37 mouse cellular contexts compared by ENCODE assay signal in genomic region chr13:56305058-56305457, GRCm38 (mm10). TPM values are rescaled to one million over a fixed set of nuclear protein-coding genes. Genes with fewer than 3 reads are reported as not detected.
DNase-seq lines count a peak whose midpoint lies in the region; ATAC-seq and TF ChIP-seq lines count a peak whose summit lies in the region.
"Had no signal": no experiment of that assay in that cellular context is flagged by ENCODE, and none has a peak within 500 bp of the region (broad histone marks: within the 10 kb centered on the region; RNA-seq: fewer than 3 reads in every experiment).

No protein-coding gene starts in this region.

- 0 out of 2 replicates have a peak overlapping the region, but pooled peaks have one; percentile 3 for H3K27ac ChIP-seq in midbrain, postnatal 0 days (ENCODE audit: low read depth, low read length)
- no peak overlapping the region for H3K27ac ChIP-seq in midbrain, embryonic 16.5 days (ENCODE audit: low read length)
- H3K27ac ChIP-seq in embryonic fibroblast, embryonic 13.5 days (ENCODE audit: insufficient read depth, low read length), result peak overlapping the region; percentile 34; the same call in 1 of the 2 replicates
- peak overlapping the region; percentile 83 for H3K27ac ChIP-seq in limb, embryonic 13.5 days
- H3K27ac ChIP-seq in heart, embryonic 10.5 days, result no peak overlapping the region
- H3K27ac ChIP-seq: forebrain, embryonic 10.5 days; forebrain, embryonic 15.5 days; hindbrain, embryonic 13.5 days; liver, embryonic 15.5 days; lung, embryonic 15.5 days; midbrain, embryonic 10.5 days; midbrain, embryonic 15.5 days; neural tube, embryonic 12.5 days had no signal

- H3K4me1 ChIP-seq in midbrain, postnatal 0 days (ENCODE audit: insufficient read depth, low read length), result peaks cover 2% of the 10 kb centered on the region; the same call in 1 of the 2 replicates
- no peaks in the 10 kb centered on the region for H3K4me1 ChIP-seq in midbrain, embryonic 16.5 days (ENCODE audit: control insufficient read depth, insufficient read depth, low read length)
- H3K4me1 ChIP-seq in embryonic fibroblast, embryonic 13.5 days (ENCODE audit: control insufficient read depth, insufficient read depth, low read length), result peaks cover 4% of the 10 kb centered on the region; the same call in 1 of the 2 replicates
- H3K4me1 ChIP-seq in limb, embryonic 13.5 days, result peaks cover 48% of the 10 kb centered on the region
- peaks cover 12% of the 10 kb centered on the region for H3K4me1 ChIP-seq in heart, embryonic 10.5 days
- H3K4me1 ChIP-seq: liver, embryonic 15.5 days; midbrain, embryonic 15.5 days; neural tube, embryonic 12.5 days had no signal

- no peaks in the 10 kb centered on the region for H3K36me3 ChIP-seq in midbrain, postnatal 0 days (ENCODE audit: insufficient read depth, low read length)
- no peaks in the 10 kb centered on the region for H3K36me3 ChIP-seq in midbrain, embryonic 16.5 days (ENCODE audit: control insufficient read depth, insufficient read depth, low read length)
- no peaks in the 10 kb centered on the region for H3K36me3 ChIP-seq in limb, embryonic 13.5 days
- H3K36me3 ChIP-seq in heart, embryonic 10.5 days, result no peaks in the 10 kb centered on the region
- H3K36me3 ChIP-seq: forebrain, embryonic 10.5 days; forebrain, embryonic 15.5 days; hindbrain, embryonic 13.5 days; liver, embryonic 15.5 days; lung, embryonic 15.5 days; midbrain, embryonic 10.5 days; midbrain, embryonic 15.5 days; neural tube, embryonic 12.5 days had no signal

- no peaks in the 10 kb centered on the region for H3K27me3 ChIP-seq in midbrain, postnatal 0 days (ENCODE audit: insufficient read depth, low read length)
- H3K27me3 ChIP-seq in midbrain, embryonic 16.5 days (ENCODE audit: control insufficient read depth, insufficient read depth, low read depth, low read length), result no peaks in the 10 kb centered on the region; the same call in 1 of the 2 replicates
- no peaks in the 10 kb centered on the region for H3K27me3 ChIP-seq in limb, embryonic 13.5 days
- peaks cover 26% of the 10 kb centered on the region for H3K27me3 ChIP-seq in heart, embryonic 10.5 days (ENCODE audit: insufficient read depth, poor library complexity, severe bottlenecking)
- H3K27me3 ChIP-seq: forebrain, embryonic 15.5 days; liver, embryonic 15.5 days; lung, embryonic 15.5 days; midbrain, embryonic 15.5 days; neural tube, embryonic 12.5 days had no signal

- WGBS in midbrain, postnatal 0 days, result 57% methylated on average over 12 of the region's 12 CpGs
- WGBS in midbrain, embryonic 16.5 days, result 65% methylated on average over 12 of the region's 12 CpGs
- 21% methylated on average over 12 of the region's 12 CpGs for WGBS in limb, embryonic 13.5 days
- WGBS in heart, embryonic 10.5 days, result 75% methylated on average over 12 of the region's 12 CpGs

- no peak overlapping the region for H3K9ac ChIP-seq in midbrain, postnatal 0 days (replicated peaks; ENCODE audit: low read length, poor library complexity, severe bottlenecking)
- H3K9ac ChIP-seq in midbrain, embryonic 16.5 days (ENCODE audit: low read depth, low read length), result no peak overlapping the region
- H3K9ac ChIP-seq in limb, embryonic 13.5 days, result 0 out of 2 replicates have a peak overlapping the region, but pooled peaks have one; percentile 9
- H3K9ac ChIP-seq: forebrain, embryonic 15.5 days; hindbrain, embryonic 13.5 days; liver, embryonic 15.5 days; lung, embryonic 15.5 days; midbrain, embryonic 15.5 days; neural tube, embryonic 12.5 days had no signal

- TF ChIP-seq POLR2A in embryonic fibroblast, embryonic 13.5 days (IDR thresholded peaks at IDR 0.05; ENCODE audit: low read depth, low read length), result no peak

- H3K9me3 ChIP-seq in midbrain, postnatal 0 days (ENCODE audit: low read length), result no peaks in the 10 kb centered on the region
- H3K9me3 ChIP-seq in midbrain, embryonic 16.5 days (replicated peaks; ENCODE audit: control insufficient read depth, low read length, poor library complexity, severe bottlenecking), result no peaks in the 10 kb centered on the region
- no peaks in the 10 kb centered on the region for H3K9me3 ChIP-seq in limb, embryonic 13.5 days
- no peaks in the 10 kb centered on the region for H3K9me3 ChIP-seq in heart, embryonic 10.5 days
- H3K9me3 ChIP-seq: forebrain, embryonic 15.5 days; liver, embryonic 15.5 days; lung, embryonic 15.5 days; midbrain, embryonic 15.5 days had no signal

- H3K4me2 ChIP-seq in midbrain, postnatal 0 days (ENCODE audit: low read depth, low read length, poor library complexity, severe bottlenecking), result no peak overlapping the region
- H3K4me2 ChIP-seq in midbrain, embryonic 16.5 days (ENCODE audit: low read length), result no peak overlapping the region
- peak overlapping the region; percentile 19; the same call in 1 of the 2 replicates for H3K4me2 ChIP-seq in limb, embryonic 13.5 days (replicated peaks)
- H3K4me2 ChIP-seq: forebrain, embryonic 15.5 days; heart, embryonic 11.5 days; hindbrain, embryonic 13.5 days; liver, embryonic 15.5 days; lung, embryonic 15.5 days; midbrain, embryonic 15.5 days; neural tube, embryonic 12.5 days had no signal

- intact Hi-C loops in left cerebral cortex, postnatal 25 days (cut with DNase I), result no loop called here

- no peak for ATAC-seq in midbrain, postnatal 0 days (ENCODE audit: low FRiP score)
- no peak for ATAC-seq in midbrain, embryonic 16.5 days
- peak; percentile 42; the same call in 1 of the 2 replicates for ATAC-seq in limb, embryonic 13.5 days (ENCODE audit: low FRiP score, low read depth)
- no peak for ATAC-seq in inflammation-experienced regulatory T-cells, adult 6 months
- ATAC-seq: CD4-positive, CD25-positive, alpha-beta regulatory T cell, adult 4 months; forebrain, embryonic 15.5 days; intestine, postnatal 0 days; midbrain, embryonic 15.5 days had no signal

- no peak for TF ChIP-seq CTCF in midbrain, postnatal 0 days (IDR thresholded peaks at IDR 0.05)
- no peak for TF ChIP-seq CTCF in embryonic fibroblast, embryonic 13.5 days (IDR thresholded peaks at IDR 0.05; ENCODE audit: borderline replicate concordance, insufficient read depth, low read length)

- H3K4me3 ChIP-seq in midbrain, postnatal 0 days (ENCODE audit: low read depth, low read length), result no peak overlapping the region
- H3K4me3 ChIP-seq in midbrain, embryonic 16.5 days (ENCODE audit: low read depth, low read length), result no peak overlapping the region
- H3K4me3 ChIP-seq in embryonic fibroblast, embryonic 13.5 days (ENCODE audit: insufficient read depth, low read length), result no peak overlapping the region
- H3K4me3 ChIP-seq in limb, embryonic 13.5 days, result no peak overlapping the region
- H3K4me3 ChIP-seq in heart, embryonic 10.5 days, result no peak overlapping the region
- H3K4me3 ChIP-seq: forebrain, embryonic 10.5 days; forebrain, embryonic 15.5 days; hindbrain, embryonic 13.5 days; liver, embryonic 15.5 days; lung, embryonic 15.5 days; midbrain, embryonic 10.5 days; midbrain, embryonic 15.5 days; myocyte; neural tube, embryonic 12.5 days had no signal

- DNase-seq in midbrain, postnatal 0 days (ENCODE audit: low spot score), result no peak
- DNase-seq in heart, embryonic 10.5 days (ENCODE audit: low spot score), result no peak
- no peak for DNase-seq in left cerebral cortex, postnatal 25 days (ENCODE audit: low spot score in 2 of 2)
- DNase-seq: adrenal gland, postnatal 14 days; cerebellum, adult 11 months; cerebellum, adult 9-10 months; cerebellum, postnatal 36 days; heart, postnatal 4 days; kidney, adult 9 months; kidney, postnatal 10 days; layer of hippocampus, adult 9-11 months; thymus, postnatal 4 days had no signal

RNA-seq across cellular contexts. Expression of gene Cxcl14, which starts 8.7 kb away (rescaled TPM):
- 31.5 and 34.1 TPM in 2 replicates for total RNA-seq in midbrain, postnatal 0 days (2014; rRNA removed)
- 32.7 and 37.0 TPM in 2 replicates for polyA plus RNA-seq in midbrain, postnatal 0 days (2015; fragmentation: Nextera tagmentation; extraction: Ambion mirVana)
- 12.3 and 21.0 TPM in 2 replicates for polyA plus RNA-seq in midbrain, embryonic 16.5 days (2015; fragmentation: Nextera tagmentation; extraction: Ambion mirVana)
- 78.9 and 102 TPM in 2 replicates for polyA plus RNA-seq in embryonic fibroblast, embryonic 13.5 days (2011; ENCODE audit: insufficient read length, low read depth, missing spikeins)
- 497 and 573 TPM in 2 replicates for polyA plus RNA-seq in limb, embryonic 13.5 days (2015; fragmentation: Nextera tagmentation; extraction: Ambion mirVana)
- polyA plus RNA-seq in heart, embryonic 10.5 days (2016; fragmentation: Nextera tagmentation; extraction: Ambion mirVana), result 1.6 and 8.6 TPM in 2 replicates
- polyA plus RNA-seq in inflammation-experienced regulatory T-cells, adult 6 months (2017; shearing (Covaris generic)), result not detected
- total RNA-seq in left cerebral cortex, postnatal 25 days (2021), result 100 to 1,000 TPM; 130 to 158 TPM
- total RNA-seq: granulocyte monocyte progenitor cell, adult 5-6 weeks; megakaryocyte progenitor cell, adult 5-6 weeks had no signal
- polyA plus RNA-seq: CD4-positive, CD25-positive, alpha-beta regulatory T cell, adult 4 months; myocyte had no signal

RNA-seq across cellular contexts. Expression of gene Neurog1, which starts 53.1 kb away (rescaled TPM):
- not detected in 2 replicates for total RNA-seq in midbrain, postnatal 0 days (2014; rRNA removed)
- polyA plus RNA-seq in midbrain, postnatal 0 days (2015; fragmentation: Nextera tagmentation; extraction: Ambion mirVana), result not detected in 2 replicates
- 2.3 and 3.2 TPM in 2 replicates for polyA plus RNA-seq in midbrain, embryonic 16.5 days (2015; fragmentation: Nextera tagmentation; extraction: Ambion mirVana)
- not detected in 2 replicates for polyA plus RNA-seq in embryonic fibroblast, embryonic 13.5 days (2011; ENCODE audit: insufficient read length, low read depth, missing spikeins)
- polyA plus RNA-seq in limb, embryonic 13.5 days (2015; fragmentation: Nextera tagmentation; extraction: Ambion mirVana), result not detected in 2 replicates
- polyA plus RNA-seq in heart, embryonic 10.5 days (2016; fragmentation: Nextera tagmentation; extraction: Ambion mirVana), result 0.09 and 0.20 TPM in 2 replicates
- polyA plus RNA-seq in inflammation-experienced regulatory T-cells, adult 6 months (2017; shearing (Covaris generic)), result not detected
- total RNA-seq in left cerebral cortex, postnatal 25 days (2021), result under 1 TPM; 0.18 to 0.34 TPM
- total RNA-seq: adrenal gland, postnatal 14 days; gastrocnemius, adult 8-10 months; granulocyte monocyte progenitor cell, adult 5-6 weeks; heart, postnatal 4 days; left cerebral cortex, postnatal 10 days; liver, adult 2 months; megakaryocyte progenitor cell, adult 5-6 weeks had no signal
- polyA plus RNA-seq: CD4-positive, CD25-positive, alpha-beta regulatory T cell, adult 4 months; heart, embryonic 16.5 days; intestine, postnatal 0 days; large intestine, adult 2 months; liver, adult 2 months; liver, embryonic 15.5 days; lung, embryonic 15.5 days; myocyte; stomach, embryonic 14.5 days; thymus, postnatal 0 days had no signal

Comparison
In these comparisons a context has a peak if more than half of its experiments do, and no peak if none do; other contexts are left out.
1. H3K27ac ChIP-seq: peak in midbrain, postnatal 0 days (single experiment), embryonic fibroblast, embryonic 13.5 days (single experiment) and limb, embryonic 13.5 days (single experiment); none in midbrain, embryonic 16.5 days (single experiment) and heart, embryonic 10.5 days (single experiment).